Mouse (Mus musculus): Measurements from ENCODE around the gene Garnl3. TPM values are rescaled to one million over a fixed set of nuclear protein-coding genes. Genes with fewer than 3 reads are reported as not detected.

Gene Garnl3
- polyA plus RNA-seq, 2 experiments, result 0.53 to 0.56 TPM

GRCm38 (mm10) chr2:33137731-33138130 is 6.3 kb upstream of the Garnl3 start:
- ATAC-seq (ENCODE audit: insufficient read depth) (no peak), DNase-seq (ENCODE audit: low read depth in 3 of 3, low spot score in 3 of 3) (no peak)
- H3K4me1 ChIP-seq (replicated peaks; ENCODE audit: control insufficient read depth in 2 of 2, insufficient read depth in 2 of 2, low read length in 1 of 2), result no peaks in the 10 kb centered on the region
- TF ChIP-seq CTCF (IDR thresholded peaks at IDR 0.05; ENCODE audit: low read depth) (no peak), EP300 (IDR thresholded peaks at IDR 0.05; ENCODE audit: low read depth) (no peak)
- H3K9me3 ChIP-seq (ENCODE audit: control insufficient read depth, low read length), result no peaks in the 10 kb centered on the region
- H3K9ac ChIP-seq (replicated peaks), result no peak overlapping the region
- H3K4me3 ChIP-seq (ENCODE audit: insufficient read depth in 1 of 2, low read depth in 2 of 2, low read length in 2 of 2), result no peak overlapping the region
- no peaks in the 10 kb centered on the region for H3K36me3 ChIP-seq (replicated peaks; ENCODE audit: control insufficient read depth, insufficient read depth, low read depth)
- no peak overlapping the region for H3K4me2 ChIP-seq (ENCODE audit: low read depth)
- H3K27ac ChIP-seq, result no peak overlapping the region
- WGBS (ENCODE audit: insufficient replicate concordance), result 74% methylated on average over 4 of the region's 4 CpGs
- peaks cover 3% of the 10 kb centered on the region for H3K27me3 ChIP-seq (ENCODE audit: control insufficient read depth, insufficient read depth, low read length)

DNA sequence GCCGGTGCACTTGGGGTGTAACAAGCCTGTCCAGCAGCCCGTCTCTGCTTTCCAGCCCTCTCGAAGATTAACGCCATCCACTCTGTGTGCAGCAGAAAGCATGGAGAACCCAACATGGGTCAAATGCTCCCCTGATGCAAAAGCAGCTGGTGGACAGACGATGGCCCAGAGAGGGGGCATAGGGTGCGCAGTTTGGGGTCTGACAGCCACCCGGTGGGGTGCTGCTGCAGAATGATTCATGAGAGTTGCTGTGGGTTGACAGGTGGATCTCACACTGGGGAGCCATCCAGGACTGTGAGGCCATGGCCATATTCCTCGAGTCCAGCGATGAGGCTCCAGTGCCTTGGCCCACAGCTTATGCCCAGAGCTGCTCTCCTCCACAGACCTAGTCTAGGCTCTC is 5.8 kb upstream of the Garnl3 start:
- Histone ChIP-seq H3K27me3 (ENCODE audit: control insufficient read depth, insufficient read depth, low read length) (peaks cover 6% of the 10 kb centered on the region), H3K27ac (no peak overlapping the region), H3K36me3 (replicated peaks; ENCODE audit: control insufficient read depth, insufficient read depth, low read depth) (no peaks in the 10 kb centered on the region), H3K9ac (replicated peaks) (no peak overlapping the region), H3K4me3 (ENCODE audit: insufficient read depth in 1 of 2, low read depth in 2 of 2, low read length in 2 of 2) (no peak overlapping the region), H3K4me1 (replicated peaks; ENCODE audit: control insufficient read depth in 2 of 2, insufficient read depth in 2 of 2, low read length in 1 of 2) (no peaks in the 10 kb centered on the region), H3K9me3 (ENCODE audit: control insufficient read depth, low read length) (no peaks in the 10 kb centered on the region), H3K4me2 (ENCODE audit: low read depth) (no peak overlapping the region)
- WGBS (ENCODE audit: insufficient replicate concordance), result 69% methylated on average over 9 of the region's 9 CpGs
- DNase-seq (ENCODE audit: low read depth in 3 of 3, low spot score in 3 of 3), result no peak
- TF ChIP-seq EP300 (IDR thresholded peaks at IDR 0.05; ENCODE audit: low read depth), result no peak
- TF ChIP-seq CTCF (IDR thresholded peaks at IDR 0.05; ENCODE audit: low read depth), result no peak
- no peak for ATAC-seq (ENCODE audit: insufficient read depth)

DNA sequence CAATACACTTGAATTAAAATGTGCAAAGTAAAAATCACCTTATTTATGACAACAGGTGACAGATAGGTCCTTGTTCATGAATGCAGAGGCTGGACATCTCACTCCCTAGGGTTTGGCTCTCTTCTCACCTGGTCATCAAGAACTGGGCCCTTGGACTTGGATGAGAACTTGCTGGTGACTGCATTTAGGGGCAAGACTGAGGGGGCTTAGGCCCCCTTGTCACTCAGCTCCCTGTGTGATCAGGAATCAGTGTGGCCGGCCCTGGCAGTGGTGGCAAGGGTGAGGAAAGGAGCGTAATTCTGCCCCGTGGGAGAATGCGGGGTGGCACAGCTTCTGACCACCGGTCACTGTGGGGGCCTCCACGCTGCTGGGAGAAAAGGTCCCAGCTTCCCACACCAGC is 4.9 kb upstream of the Garnl3 start:
- no peak for TF ChIP-seq EP300 (IDR thresholded peaks at IDR 0.05; ENCODE audit: low read depth)
- TF ChIP-seq CTCF (IDR thresholded peaks at IDR 0.05; ENCODE audit: low read depth), result no peak
- H3K27me3 ChIP-seq (ENCODE audit: control insufficient read depth, insufficient read depth, low read length), result peaks cover 7% of the 10 kb centered on the region
- ATAC-seq (ENCODE audit: insufficient read depth), result no peak
- no peaks in the 10 kb centered on the region for H3K9me3 ChIP-seq (ENCODE audit: control insufficient read depth, low read length)
- no peaks in the 10 kb centered on the region for H3K36me3 ChIP-seq (replicated peaks; ENCODE audit: control insufficient read depth, insufficient read depth, low read depth)
- peaks cover 0 to 4% of the 10 kb centered on the region in 2 experiments; a peak in 3 of 4 replicates for H3K4me1 ChIP-seq (replicated peaks; ENCODE audit: control insufficient read depth in 2 of 2, insufficient read depth in 2 of 2, low read length in 1 of 2)
- H3K27ac ChIP-seq, result no peak overlapping the region
- H3K4me2 ChIP-seq (ENCODE audit: low read depth), result no peak overlapping the region
- no peak overlapping the region for H3K4me3 ChIP-seq (ENCODE audit: insufficient read depth in 1 of 2, low read depth in 2 of 2, low read length in 2 of 2)
- WGBS (ENCODE audit: insufficient replicate concordance), result 81% methylated on average over 6 of the region's 6 CpGs
- DNase-seq (ENCODE audit: low read depth in 3 of 3, low spot score in 3 of 3), result no peak
- H3K9ac ChIP-seq (replicated peaks), result no peak overlapping the region

DNA sequence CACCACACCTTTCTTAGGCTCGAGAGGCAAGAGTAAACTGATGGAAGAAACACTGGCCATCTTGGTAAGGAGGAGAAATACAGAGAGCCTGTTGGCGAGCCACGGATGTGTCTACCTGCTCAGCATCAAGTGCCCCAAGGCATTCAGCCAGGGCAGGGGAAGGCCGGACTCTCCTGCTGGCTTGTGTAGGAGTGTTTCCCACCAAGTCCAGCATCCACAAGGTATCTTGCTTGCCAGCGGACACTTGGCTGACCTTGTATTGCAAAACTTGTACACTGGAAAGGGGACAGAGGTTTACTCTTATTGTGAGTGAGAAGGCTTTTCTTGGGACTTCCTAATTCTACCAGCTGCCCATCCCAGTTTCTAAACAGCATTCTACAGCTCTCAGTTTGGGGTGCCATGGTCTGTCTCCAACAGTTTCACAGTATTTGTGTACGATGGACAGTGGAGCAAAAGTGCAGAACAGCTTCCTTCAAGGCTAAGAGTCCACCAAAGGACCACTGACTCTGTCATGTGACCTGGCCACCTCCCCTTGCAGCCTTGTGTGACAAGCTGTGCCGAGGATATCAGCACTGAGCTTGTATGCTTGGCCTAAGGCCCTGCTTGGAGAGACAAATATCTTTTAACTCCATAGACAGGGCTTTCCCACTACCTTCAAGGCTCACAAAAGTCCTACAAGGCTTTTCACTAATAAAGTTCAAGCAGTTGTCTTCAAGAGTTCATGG is 3.5 kb upstream of the Garnl3 start:
- H3K4me3 ChIP-seq (ENCODE audit: insufficient read depth in 1 of 2, low read depth in 2 of 2, low read length in 2 of 2), result no peak overlapping the region
- peaks cover 11% of the 10 kb centered on the region for H3K27me3 ChIP-seq (ENCODE audit: control insufficient read depth, insufficient read depth, low read length)
- no peaks in the 10 kb centered on the region for H3K9me3 ChIP-seq (ENCODE audit: control insufficient read depth, low read length)
- ATAC-seq (ENCODE audit: insufficient read depth), result no peak
- no peak overlapping the region for H3K4me2 ChIP-seq (ENCODE audit: low read depth)
- no peak for DNase-seq (ENCODE audit: low read depth in 3 of 3, low spot score in 3 of 3)
- TF ChIP-seq CTCF (IDR thresholded peaks at IDR 0.05; ENCODE audit: low read depth), result no peak
- no peak for TF ChIP-seq EP300 (IDR thresholded peaks at IDR 0.05; ENCODE audit: low read depth)
- no peak overlapping the region for H3K27ac ChIP-seq
- H3K4me1 ChIP-seq (replicated peaks; ENCODE audit: control insufficient read depth in 2 of 2, insufficient read depth in 2 of 2, low read length in 1 of 2), result peaks cover 0 to 7% of the 10 kb centered on the region in 2 experiments; a peak in 3 of 4 replicates
- no peaks in the 10 kb centered on the region for H3K36me3 ChIP-seq (replicated peaks; ENCODE audit: control insufficient read depth, insufficient read depth, low read depth)
- WGBS (ENCODE audit: insufficient replicate concordance), result 50% methylated on average over 7 of the region's 7 CpGs
- no peak overlapping the region for H3K9ac ChIP-seq (replicated peaks)

GRCm38 (mm10) chr2:33132306-33132705 is 852 bp upstream of the Garnl3 start:
- H3K27me3 ChIP-seq (ENCODE audit: control insufficient read depth, insufficient read depth, low read length), result peaks cover 22% of the 10 kb centered on the region
- H3K4me1 ChIP-seq (replicated peaks; ENCODE audit: control insufficient read depth in 2 of 2, insufficient read depth in 2 of 2, low read length in 1 of 2), result peaks cover 0 to 7% of the 10 kb centered on the region in 2 experiments; a peak in 3 of 4 replicates
- no peaks in the 10 kb centered on the region for H3K36me3 ChIP-seq (replicated peaks; ENCODE audit: control insufficient read depth, insufficient read depth, low read depth)
- DNase-seq (ENCODE audit: low read depth in 3 of 3, low spot score in 3 of 3) (no peak), ATAC-seq (ENCODE audit: insufficient read depth) (no peak)
- no peak overlapping the region for H3K9ac ChIP-seq (replicated peaks)
- H3K4me3 ChIP-seq (ENCODE audit: insufficient read depth in 1 of 2, low read depth in 2 of 2, low read length in 2 of 2), result no peak overlapping the region
- H3K27ac ChIP-seq, result no peak overlapping the region
- WGBS (ENCODE audit: insufficient replicate concordance), result 7% methylated on average over 7 of the region's 7 CpGs
- TF ChIP-seq CTCF (IDR thresholded peaks at IDR 0.05; ENCODE audit: low read depth), result no peak
- TF ChIP-seq EP300 (IDR thresholded peaks at IDR 0.05; ENCODE audit: low read depth), result no peak
- no peak overlapping the region for H3K4me2 ChIP-seq (ENCODE audit: low read depth)
- H3K9me3 ChIP-seq (ENCODE audit: control insufficient read depth, low read length), result no peaks in the 10 kb centered on the region

All from liver, embryonic 14.5 days (tissue).